Mouse (Mus musculus) MEL (cell line): ENCODE measurements around the gene Ssh1. TPM values are rescaled to one million over a fixed set of nuclear protein-coding genes. Genes with fewer than 3 reads are reported as not detected.
A peak's percentile ranks its signal among the peaks of the same experiment; 100 is the strongest.

Source experiments
- DNase-seq: peaks from one replicate; pipeline ENCODE4 v3.0.0; 2011; ENCODE audit warnings: low read depth, low spot score
- H3K27ac ChIP-seq: 2 replicates; pipeline ENCODE4 v1.5.1; 2012; ENCODE audit warnings: low read depth, mild to moderate bottlenecking, control low read depth, low read length, moderate library complexity; ENCODE audit not compliant: control insufficient read depth
- H3K27me3 ChIP-seq, 2 experiments: fragments of 150-350 bp in 1 of 2; sonication (generic) in 1 of 2; 2 replicates each; pipeline ENCODE4 v1.6.1; 2012; ENCODE audit warnings: low read length in 2 of 2, mild to moderate bottlenecking in 2 of 2, improper control_type of control experiment in 1 of 2, moderate library complexity in 1 of 2; ENCODE audit not compliant: insufficient read depth in 2 of 2, control insufficient read depth in 1 of 2
- H3K36me3 ChIP-seq, 2 experiments: 2 replicates each; pipeline ENCODE4 v1.6.1; 2012 to 2014; ENCODE audit warnings: low read length in 2 of 2, improper control_type of control experiment in 1 of 2, inconsistent platforms in 1 of 2, mild to moderate bottlenecking in 1 of 2; ENCODE audit not compliant: insufficient read depth in 2 of 2, control insufficient read depth in 1 of 2
- H3K4me1 ChIP-seq, 2 experiments: fragments of 150-350 bp in 1 of 2; sonication (generic) in 1 of 2; 2 replicates each; pipeline ENCODE4 v1.6.1; 2012; ENCODE audit warnings: low read length in 2 of 2, improper control_type of control experiment in 1 of 2, mild to moderate bottlenecking in 1 of 2; ENCODE audit not compliant: insufficient read depth in 2 of 2, control insufficient read depth in 1 of 2
- H3K4me3 ChIP-seq, 2 experiments: fragments of 150-350 bp in 1 of 2; sonication (generic) in 1 of 2; 2 replicates each; pipeline ENCODE4 v1.5.1; 2012; ENCODE audit warnings: low read depth in 2 of 2, low read length in 2 of 2, mild to moderate bottlenecking in 2 of 2, moderate library complexity in 2 of 2, control low read depth in 1 of 2, improper control_type of control experiment in 1 of 2; ENCODE audit not compliant: control insufficient read depth in 1 of 2, insufficient read depth in 1 of 2
- H3K79me2 ChIP-seq: 2 replicates; pipeline ENCODE4 v1.6.1; 2012; ENCODE audit warnings: mild to moderate bottlenecking, low read length, moderate library complexity; ENCODE audit not compliant: control insufficient read depth, poor library complexity, insufficient read depth
- H3K9ac ChIP-seq: 2 replicates; pipeline ENCODE4 v1.6.1; 2012; ENCODE audit warnings: low read depth, mild to moderate bottlenecking, control low read depth, low read length, moderate library complexity; ENCODE audit not compliant: control insufficient read depth, poor library complexity, severe bottlenecking
- H3K9me3 ChIP-seq: fragments of 150-350 bp; sonication (generic); replicated peaks from 2 replicates; pipeline ENCODE4 v1.6.1; 2012; ENCODE audit warnings: mild to moderate bottlenecking, low read length, improper control_type of control experiment, moderate library complexity; ENCODE audit not compliant: insufficient read depth
- BHLHE40 ChIP-seq: IDR thresholded peaks from 2 replicates; pipeline ENCODE4 v1.6.1; 2012; ENCODE audit warnings: low read depth, mild to moderate bottlenecking, inconsistent platforms, low read length, improper control_type of control experiment, borderline replicate concordance
- CHD2 ChIP-seq: IDR thresholded peaks from 2 replicates; pipeline ENCODE4 v1.6.1; 2011; ENCODE audit warnings: low read length, improper control_type of control experiment
- EP300 ChIP-seq, 2 experiments: IDR thresholded peaks; 2 replicates each; pipeline ENCODE4 v1.6.1; 2011; ENCODE audit warnings: improper control_type of control experiment in 2 of 2, low read length in 2 of 2, low read depth in 1 of 2, mild to moderate bottlenecking in 1 of 2
- ETS1 ChIP-seq: IDR thresholded peaks from 2 replicates; pipeline ENCODE4 v1.6.1; 2012; ENCODE audit warnings: low read depth, mild to moderate bottlenecking, inconsistent platforms, low read length, improper control_type of control experiment, moderate library complexity
- GABPA ChIP-seq: IDR thresholded peaks from 2 replicates; pipeline ENCODE4 v1.6.1; 2012; ENCODE audit warnings: low read depth, mild to moderate bottlenecking, inconsistent platforms, low read length, improper control_type of control experiment, moderate library complexity
- GATA1 ChIP-seq: IDR thresholded peaks from 2 replicates; pipeline ENCODE4 v1.6.1; 2011; ENCODE audit warnings: low read depth, low read length, improper control_type of control experiment
- HCFC1 ChIP-seq: IDR thresholded peaks from 2 replicates; pipeline ENCODE4 v1.6.1; 2012; ENCODE audit warnings: low read depth, mild to moderate bottlenecking, inconsistent platforms, low read length, improper control_type of control experiment, moderate library complexity
- JUND ChIP-seq: IDR thresholded peaks from 2 replicates; pipeline ENCODE4 v1.6.1; 2011; ENCODE audit warnings: low read depth, mild to moderate bottlenecking, improper control_type of control experiment, low read length
- MAFK ChIP-seq: IDR thresholded peaks from 2 replicates; pipeline ENCODE4 v1.6.1; 2011; ENCODE audit warnings: low read depth, mild to moderate bottlenecking, low read length, improper control_type of control experiment, borderline replicate concordance
- MAZ ChIP-seq: IDR thresholded peaks from 2 replicates; pipeline ENCODE4 v1.6.1; 2012; ENCODE audit warnings: low read depth, mild to moderate bottlenecking, inconsistent platforms, low read length, improper control_type of control experiment
- MEF2A ChIP-seq: IDR thresholded peaks from 2 replicates; pipeline ENCODE4 v1.6.1; 2014; ENCODE audit warnings: low read depth, mild to moderate bottlenecking, inconsistent platforms, low read length, improper control_type of control experiment; ENCODE audit not compliant: poor library complexity, insufficient replicate concordance, severe bottlenecking; ENCODE audit errors: extremely low read depth
- POLR2A ChIP-seq, 2 experiments: IDR thresholded peaks; 2 replicates each; pipeline ENCODE4 v1.6.1; 2011 to 2012; ENCODE audit warnings: low read length in 2 of 2, mild to moderate bottlenecking in 2 of 2, control low read depth in 1 of 2, improper control_type of control experiment in 1 of 2, low read depth in 1 of 2, moderate library complexity in 1 of 2; ENCODE audit not compliant: control insufficient read depth in 1 of 2, insufficient read depth in 1 of 2, poor library complexity in 1 of 2
- RAD21 ChIP-seq: IDR thresholded peaks from 2 replicates; pipeline ENCODE4 v1.6.1; 2011; ENCODE audit warnings: mild to moderate bottlenecking, low read depth, low read length, improper control_type of control experiment
- RCOR1 ChIP-seq: IDR thresholded peaks from 2 replicates; pipeline ENCODE4 v1.6.1; 2012; ENCODE audit warnings: low read depth, mild to moderate bottlenecking, inconsistent platforms, low read length, improper control_type of control experiment
- SIN3A ChIP-seq: IDR thresholded peaks from 2 replicates; pipeline ENCODE4 v1.6.1; 2012; ENCODE audit warnings: low read length, improper control_type of control experiment, inconsistent platforms
- TAL1 ChIP-seq: IDR thresholded peaks from 2 replicates; pipeline ENCODE4 v1.6.1; 2012; ENCODE audit warnings: mild to moderate bottlenecking, inconsistent platforms, low read length, moderate library complexity, mixed read lengths
- TBP ChIP-seq: IDR thresholded peaks from 2 replicates; pipeline ENCODE4 v1.8.0; 2011; ENCODE audit warnings: low read depth, low read length, improper control_type of control experiment
- TCF12 ChIP-seq: IDR thresholded peaks from 2 replicates; pipeline ENCODE4 v1.6.1; 2014; ENCODE audit warnings: low read depth, mild to moderate bottlenecking, inconsistent platforms, low read length, improper control_type of control experiment, moderate library complexity
- UBTF ChIP-seq: IDR thresholded peaks from 2 replicates; pipeline ENCODE4 v1.6.1; 2012; ENCODE audit warnings: low read depth, mild to moderate bottlenecking, inconsistent platforms, low read length, improper control_type of control experiment, moderate library complexity, borderline replicate concordance; ENCODE audit not compliant: insufficient read depth
- USF1 ChIP-seq: IDR thresholded peaks from 2 replicates; pipeline ENCODE4 v1.6.1; 2014; ENCODE audit warnings: low read depth, mild to moderate bottlenecking, inconsistent platforms, low read length, improper control_type of control experiment, moderate library complexity
- USF2 ChIP-seq, 2 experiments: IDR thresholded peaks; 2 replicates each; pipeline ENCODE4 v1.6.1; 2011 to 2012; ENCODE audit warnings: improper control_type of control experiment in 2 of 2, low read length in 2 of 2, borderline replicate concordance in 1 of 2, inconsistent platforms in 1 of 2, low read depth in 1 of 2, mild to moderate bottlenecking in 1 of 2; ENCODE audit not compliant: insufficient read depth in 1 of 2
- polyA plus RNA-seq, 2 experiments: library from polyadenylated mRNA; stranded (reverse) in 1 of 2; unstranded in 1 of 2; fragments of >175 nt in 1 of 2; fragments of >200 nt in 1 of 2; gene quantifications; 2 replicates each; pipeline versions ENCODE4 v1.2.1 to v1.2.4; 2012; ENCODE audit warnings: low replicate concordance in 2 of 2, low read depth in 1 of 2; ENCODE audit not compliant: insufficient read length in 2 of 2, insufficient read depth in 1 of 2, missing spikeins in 1 of 2
- total RNA-seq: library from RNA; depleted of rRNA; stranded (reverse); fragments of 300-350 nt; gene quantifications from 2 replicates; pipeline ENCODE4 v1.2.3, GENCODE M21; 2012

Gene Ssh1
- total and polyA plus RNA-seq, 3 experiments: 2.3 to 6.8 TPM; not detected in 1

DNA sequence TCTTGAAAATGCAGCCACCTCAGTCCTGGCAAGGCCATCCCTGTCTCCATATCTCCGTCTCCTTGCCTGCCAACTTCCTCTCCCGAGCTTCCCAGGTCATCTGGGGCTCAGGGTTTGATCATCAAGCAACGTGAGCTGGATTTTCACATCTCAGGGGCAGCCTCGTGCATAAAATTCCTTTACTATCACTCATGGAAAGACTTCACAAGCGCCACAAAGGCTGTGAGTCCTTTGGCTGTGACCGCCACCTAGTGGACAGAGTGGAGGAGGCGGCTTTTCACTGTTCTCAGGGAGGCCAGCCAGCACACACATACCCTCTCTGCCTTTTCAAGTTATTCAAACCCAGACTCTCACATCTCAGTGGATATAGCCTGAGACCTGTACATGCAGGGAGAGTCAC, 39.3 kb downstream of the Ssh1 start (continued):
- no peak for TF ChIP-seq MAZ
- no peak for TF ChIP-seq TBP
- no peak for TF ChIP-seq MEF2A
- no peak for TF ChIP-seq JUND
- no peak for TF ChIP-seq UBTF
- TF ChIP-seq GABPA: no peak
- TF ChIP-seq POLR2A (IDR thresholded peaks at IDR 0.05; ENCODE audit: control insufficient read depth in 1 of 2, insufficient read depth in 1 of 2, low read depth in 1 of 2, low read length in 2 of 2, poor library complexity in 1 of 2): no peak

DNA sequence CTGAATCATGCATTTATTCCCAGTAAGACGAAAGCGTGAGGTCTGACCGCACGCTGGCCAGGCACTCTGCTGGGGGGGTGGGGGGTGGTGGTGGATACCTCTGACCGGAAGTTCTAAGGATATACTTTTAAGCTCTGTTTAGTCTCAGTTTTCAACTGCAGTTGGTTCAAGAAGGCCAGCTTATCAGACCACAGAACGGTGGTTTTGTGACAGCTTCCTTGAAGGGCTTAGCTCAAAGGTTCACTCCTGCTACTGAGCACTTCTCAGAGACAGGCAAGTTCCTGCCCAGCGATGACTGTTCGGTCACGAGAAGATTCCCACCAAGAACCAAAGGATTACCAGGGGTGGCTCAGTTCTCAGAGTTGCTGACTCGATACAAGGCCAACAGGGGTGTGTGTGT, 41.2 kb downstream of the Ssh1 start:
- Histone ChIP-seq H3K9ac (peak overlapping the region; percentile 44), H3K36me3 (peaks cover 0 to 17% of the 10 kb centered on the region in 2 experiments; a peak in 2 of 4 replicates), H3K4me1 (peaks cover 3 to 24% of the 10 kb centered on the region in 2 experiments; a peak in 3 of 4 replicates), H3K4me3 (no peak overlapping the region), H3K79me2 (no peaks in the 10 kb centered on the region), H3K27ac (peak overlapping the region; percentile 83), H3K9me3 (no peaks in the 10 kb centered on the region), H3K27me3 (no peaks in the 10 kb centered on the region)
- no peak for TF ChIP-seq HCFC1
- TF ChIP-seq ETS1: 0 out of 2 replicates have a peak, but pooled peaks have one; percentile 16
- no peak for TF ChIP-seq JUND
- peak in 1 of 2 experiments; percentile 46; a peak in 1 of 4 replicates for TF ChIP-seq EP300 (IDR thresholded peaks at IDR 0.05; ENCODE audit: low read depth in 1 of 2, low read length in 2 of 2)
- no peak for TF ChIP-seq TAL1
- no peak for TF ChIP-seq BHLHE40
- TF ChIP-seq TCF12: no peak
- no peak for TF ChIP-seq MAFK
- TF ChIP-seq USF1: no peak
- no peak for TF ChIP-seq CHD2
- TF ChIP-seq MAZ: no peak
- 0 out of 2 replicates have a peak, but pooled peaks have one; percentile 31 for TF ChIP-seq RCOR1
- TF ChIP-seq SIN3A: peak; percentile 37; the same call in 1 of the 2 replicates
- TF ChIP-seq GATA1: peak; percentile 56
- no peak for TF ChIP-seq USF2 (IDR thresholded peaks at IDR 0.05; ENCODE audit: borderline replicate concordance in 1 of 2, insufficient read depth in 1 of 2, low read depth in 1 of 2, low read length in 2 of 2)
- TF ChIP-seq TBP: no peak
- TF ChIP-seq RAD21: no peak
- DNase-seq: peak; percentile 75
